Mouse (Mus musculus) bone marrow macrophage, adult 2 months (primary cell): Measurements from ENCODE around the gene Abca4.

Source experiments
- CTCF ChIP-seq: IDR thresholded peaks from 2 replicates; pipeline ENCODE4 v1.5.1; 2012; ENCODE audit warnings: low read depth, mild to moderate bottlenecking, low read length, moderate library complexity
- POLR2A ChIP-seq: IDR thresholded peaks from 2 replicates; pipeline ENCODE4 v1.6.1; 2012; ENCODE audit warnings: mild to moderate bottlenecking, low read depth, low read length, borderline replicate concordance

- TF ChIP-seq POLR2A (no peak), CTCF (no peak)
These were observed 99.2 kb downstream of the Abca4 start for GRCm38 (mm10) chr3:122143432-122143831.
